Mouse (Mus musculus): ENCODE data around the gene Cplane1.

GRCm38 (mm10) chr15:8169266-8169746 lies 400 bp downstream of the Cplane1 start:
- TF ChIP-seq POLR2A (IDR thresholded peaks at IDR 0.05; ENCODE audit: insufficient read depth, low read length), result no peak
- TF ChIP-seq CTCF (IDR thresholded peaks at IDR 0.05; ENCODE audit: low read depth, low read length), result no peak
- no peak for TF ChIP-seq EP300 (IDR thresholded peaks at IDR 0.05; ENCODE audit: insufficient read depth, low read depth, low read length)
